Mouse (Mus musculus): ENCODE data around the gene Rnf214.

DNA sequence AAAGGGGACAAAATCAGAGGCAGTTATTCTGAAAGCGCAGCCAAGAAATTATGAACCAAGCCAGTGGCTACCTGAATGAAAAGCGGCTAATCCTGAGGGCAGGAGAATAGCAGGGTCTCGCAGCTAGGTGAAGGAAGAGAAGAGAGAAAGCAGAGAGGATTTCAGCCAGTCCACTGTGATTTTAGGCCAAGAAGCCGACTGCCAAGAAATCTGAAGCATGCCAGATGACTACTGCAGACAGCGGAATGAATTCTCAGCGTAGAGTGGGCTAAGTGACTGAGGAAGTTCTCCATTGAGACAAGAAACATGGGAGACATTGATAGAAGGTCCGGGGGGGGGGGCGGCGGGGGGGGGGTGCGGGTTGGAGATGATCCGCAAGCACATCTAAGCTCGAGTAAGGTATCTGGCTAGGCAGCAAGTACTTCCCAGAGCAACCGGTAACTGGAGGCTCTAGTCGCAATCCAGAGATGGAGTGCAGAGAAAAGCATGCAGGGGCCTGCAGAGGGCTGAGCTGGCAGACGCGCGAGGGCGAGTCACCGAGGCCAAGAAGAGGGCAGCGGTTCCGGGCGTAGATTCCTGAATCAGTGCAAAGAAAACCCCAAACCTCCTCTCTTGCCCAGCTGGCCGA, 78.9 kb downstream of the Rnf214 start:
- no peak for TF ChIP-seq CTCF (IDR thresholded peaks at IDR 0.05; ENCODE audit: low read depth)
- no peak for TF ChIP-seq EP300 (IDR thresholded peaks at IDR 0.05; ENCODE audit: low read depth)

All from liver, postnatal 0 days (tissue).